In the genomic region with DNA sequence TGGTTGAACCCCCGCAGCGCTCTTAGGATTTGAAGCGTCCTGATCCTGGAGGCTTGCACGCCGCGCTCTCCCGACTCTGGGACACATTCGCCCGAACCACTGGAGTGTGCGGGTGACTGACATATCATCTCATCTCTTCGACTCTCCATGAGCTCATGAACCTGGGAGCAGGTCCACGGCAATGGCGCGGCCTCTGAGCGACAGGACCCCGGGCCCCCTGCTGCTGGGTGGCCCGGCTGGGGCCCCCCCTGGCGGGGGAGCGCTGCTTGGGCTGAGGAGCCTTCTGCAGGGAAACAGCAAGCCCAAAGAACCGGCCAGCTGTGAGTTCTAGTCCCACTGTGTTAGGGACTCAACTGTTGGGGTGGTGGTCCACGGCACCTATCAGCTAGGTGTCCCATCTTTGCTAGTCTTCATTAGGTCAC, we compare ENCODE assay signal across 8 mouse cellular contexts. TPM values are rescaled to one million over a fixed set of nuclear protein-coding genes. Genes with fewer than 3 reads are reported as not detected.
DNase-seq lines count a peak whose midpoint lies in the region; ATAC-seq and TF ChIP-seq lines count a peak whose summit lies in the region.

No protein-coding gene starts in this region.

- no peak for DNase-seq in layer of hippocampus, adult 2 months (ENCODE audit: low spot score in 2 of 2)
- no peak for DNase-seq in layer of hippocampus, adult 18-20 months (ENCODE audit: low spot score in 2 of 2)
- no peak for DNase-seq in retina, postnatal 1 day
- DNase-seq in cerebellum, postnatal 36 days = no peak

- peak overlapping the region; percentile 99 for H3K27ac ChIP-seq in layer of hippocampus, adult 2 months
- peak overlapping the region; percentile 68 for H3K27ac ChIP-seq in embryonic fibroblast, embryonic 13.5 days (ENCODE audit: insufficient read depth, low read length)
- H3K27ac ChIP-seq in limb, embryonic 12.5 days = peak overlapping the region; percentile 77
- peak overlapping the region; percentile 88 for H3K27ac ChIP-seq in neural tube, embryonic 15.5 days (replicated peaks)

- peaks cover 16% of the 10 kb centered on the region for H3K36me3 ChIP-seq in limb, embryonic 12.5 days
- peaks cover 8% of the 10 kb centered on the region for H3K36me3 ChIP-seq in neural tube, embryonic 15.5 days

- H3K4me2 ChIP-seq in limb, embryonic 12.5 days = peak overlapping the region; percentile 97
- peak overlapping the region; percentile 91 for H3K4me2 ChIP-seq in neural tube, embryonic 15.5 days

- peaks cover 8% of the 10 kb centered on the region for H3K27me3 ChIP-seq in limb, embryonic 12.5 days
- H3K27me3 ChIP-seq in neural tube, embryonic 15.5 days (replicated peaks) = no peaks in the 10 kb centered on the region

- peaks cover 9% of the 10 kb centered on the region for H3K4me1 ChIP-seq in embryonic fibroblast, embryonic 13.5 days (ENCODE audit: control insufficient read depth, insufficient read depth, low read length)
- H3K4me1 ChIP-seq in limb, embryonic 12.5 days (replicated peaks) = peaks cover 63% of the 10 kb centered on the region
- H3K4me1 ChIP-seq in neural tube, embryonic 15.5 days = peaks cover 87% of the 10 kb centered on the region

- ATAC-seq in limb, embryonic 12.5 days (ENCODE audit: insufficient number of reproducible peaks, insufficient read depth, low FRiP score, low TSS enrichment, low read depth) = no peak
- no peak for ATAC-seq in neural tube, embryonic 15.5 days (ENCODE audit: low FRiP score)
- ATAC-seq in cerebellum, adult (ENCODE audit: insufficient number of reproducible peaks, low FRiP score, low TSS enrichment) = no peak

- peak; percentile 47 for TF ChIP-seq CTCF in layer of hippocampus, adult 2 months (conservative IDR thresholded peaks at IDR 0.05)
- no peak for TF ChIP-seq CTCF in embryonic fibroblast, embryonic 13.5 days (IDR thresholded peaks at IDR 0.05; ENCODE audit: borderline replicate concordance, insufficient read depth, low read length)

- H3K4me3 ChIP-seq in layer of hippocampus, adult 2 months = peak overlapping the region; percentile 72
- peak overlapping the region; percentile 61 for H3K4me3 ChIP-seq in embryonic fibroblast, embryonic 13.5 days (ENCODE audit: insufficient read depth, low read length)
- H3K4me3 ChIP-seq in limb, embryonic 12.5 days (replicated peaks) = peak overlapping the region; percentile 75
- peak overlapping the region; percentile 52 for H3K4me3 ChIP-seq in neural tube, embryonic 15.5 days (replicated peaks)

- no peaks in the 10 kb centered on the region for H3K9me3 ChIP-seq in limb, embryonic 12.5 days
- no peaks in the 10 kb centered on the region for H3K9me3 ChIP-seq in neural tube, embryonic 15.5 days (replicated peaks)

- H3K9ac ChIP-seq in limb, embryonic 12.5 days (replicated peaks) = peak overlapping the region; percentile 89
- H3K9ac ChIP-seq in neural tube, embryonic 15.5 days (replicated peaks) = peak overlapping the region; percentile 67

- no peak for TF ChIP-seq POLR2A in embryonic fibroblast, embryonic 13.5 days (IDR thresholded peaks at IDR 0.05; ENCODE audit: low read depth, low read length)

- WGBS in limb, embryonic 12.5 days = 1% methylated on average over 21 of the region's 21 CpGs
- WGBS in neural tube, embryonic 15.5 days = under 1% methylated on average over 21 of the region's 21 CpGs

RNA-seq across cellular contexts. Expression of a gene that starts 0.6 kb away (rescaled TPM):
- 10 to 100 TPM; 69.2 to 72.8 TPM for total RNA-seq in layer of hippocampus, adult 2 months (2021)
- 10 to 100 TPM; 47.6 to 50.2 TPM for total RNA-seq in layer of hippocampus, adult 18-20 months (2021)
- polyA plus RNA-seq in embryonic fibroblast, embryonic 13.5 days (2011; ENCODE audit: insufficient read length, low read depth, missing spikeins) = 15.9 and 17.0 TPM in 2 replicates
- 6.4 and 8.5 TPM in 2 replicates for polyA plus RNA-seq in limb, embryonic 12.5 days (2016; fragmentation: Nextera tagmentation; extraction: Ambion mirVana)
- polyA plus RNA-seq in neural tube, embryonic 15.5 days (2015; fragmentation: Nextera tagmentation; extraction: Ambion mirVana) = 3.3 and 3.9 TPM in 2 replicates

RNA-seq across cellular contexts. Expression of a gene that starts 5.8 kb away (rescaled TPM):
- 100 to 1,000 TPM; 184 to 211 TPM for total RNA-seq in layer of hippocampus, adult 2 months (2021)
- total RNA-seq in layer of hippocampus, adult 18-20 months (2021) = 100 to 1,000 TPM; 182 TPM
- polyA plus RNA-seq in embryonic fibroblast, embryonic 13.5 days (2011; ENCODE audit: insufficient read length, low read depth, missing spikeins) = 6.6 and 6.8 TPM in 2 replicates
- polyA plus RNA-seq in limb, embryonic 12.5 days (2016; fragmentation: Nextera tagmentation; extraction: Ambion mirVana) = 8.8 and 12.6 TPM in 2 replicates
- 57.0 and 71.4 TPM in 2 replicates for polyA plus RNA-seq in neural tube, embryonic 15.5 days (2015; fragmentation: Nextera tagmentation; extraction: Ambion mirVana)

RNA-seq across cellular contexts. Expression of a gene that starts 9.8 kb away (rescaled TPM):
- 100 to 1,000 TPM; 342 to 353 TPM for total RNA-seq in layer of hippocampus, adult 2 months (2021)
- total RNA-seq in layer of hippocampus, adult 18-20 months (2021) = 100 to 1,000 TPM; 359 to 364 TPM
- 1,118 and 1,143 TPM in 2 replicates for polyA plus RNA-seq in embryonic fibroblast, embryonic 13.5 days (2011; ENCODE audit: insufficient read length, low read depth, missing spikeins)
- polyA plus RNA-seq in limb, embryonic 12.5 days (2016; fragmentation: Nextera tagmentation; extraction: Ambion mirVana) = 990 and 1,038 TPM in 2 replicates
- 573 and 682 TPM in 2 replicates for polyA plus RNA-seq in neural tube, embryonic 15.5 days (2015; fragmentation: Nextera tagmentation; extraction: Ambion mirVana)

RNA-seq across cellular contexts. Expression of a gene that starts 11.3 kb away (rescaled TPM):
- 1 to 10 TPM; 2.2 to 2.3 TPM for total RNA-seq in layer of hippocampus, adult 2 months (2021)
- 1 to 10 TPM; 2.5 to 3.5 TPM for total RNA-seq in layer of hippocampus, adult 18-20 months (2021)
- polyA plus RNA-seq in embryonic fibroblast, embryonic 13.5 days (2011; ENCODE audit: insufficient read length, low read depth, missing spikeins) = 0.21 TPM in 1 of 2 replicates, not detected in the other
- polyA plus RNA-seq in limb, embryonic 12.5 days (2016; fragmentation: Nextera tagmentation; extraction: Ambion mirVana) = 0.40 and 0.74 TPM in 2 replicates
- polyA plus RNA-seq in neural tube, embryonic 15.5 days (2015; fragmentation: Nextera tagmentation; extraction: Ambion mirVana) = 0.47 and 0.77 TPM in 2 replicates

RNA-seq across cellular contexts. Expression of a gene that starts 12.3 kb away (rescaled TPM):
- total RNA-seq in layer of hippocampus, adult 2 months (2021) = 10 to 100 TPM; 32.3 to 35.8 TPM
- total RNA-seq in layer of hippocampus, adult 18-20 months (2021) = 10 to 100 TPM; 35.8 to 37.2 TPM
- 19.0 and 19.1 TPM in 2 replicates for polyA plus RNA-seq in embryonic fibroblast, embryonic 13.5 days (2011; ENCODE audit: insufficient read length, low read depth, missing spikeins)
- 32.5 TPM in 2 replicates for polyA plus RNA-seq in limb, embryonic 12.5 days (2016; fragmentation: Nextera tagmentation; extraction: Ambion mirVana)
- polyA plus RNA-seq in neural tube, embryonic 15.5 days (2015; fragmentation: Nextera tagmentation; extraction: Ambion mirVana) = 23.0 and 25.7 TPM in 2 replicates
